Mouse (Mus musculus) adrenal gland, postnatal 4 days (tissue): ENCODE measurements around the gene Il18r1. TPM values are rescaled to one million over a fixed set of nuclear protein-coding genes. Genes with fewer than 3 reads are reported as not detected.

Experiments used
- DNase-seq, 2 experiments: peaks; one replicate each; pipeline ENCODE4 v3.0.0; 2021 to 2022; ENCODE audit warnings: low spot score in 2 of 2, mixed read lengths in 2 of 2
- total RNA-seq, 2 experiments: library from RNA; stranded (reverse); gene quantifications; 2 replicates each; pipeline ENCODE4 v1.2.3; 2021

Gene Il18r1
- total RNA-seq, 2 experiments from 2014 or later: 0.34 to 0.59 TPM

- no peak for DNase-seq
Observed at GRCm38 (mm10) chr1:40479505-40479923, 14.2 kb downstream of the Il18r1 start.

GRCm38 (mm10) chr1:40494594-40494993 lies 29.2 kb downstream of the Il18r1 start:
- no peak for DNase-seq

- DNase-seq: no peak
Observed at GRCm38 (mm10) chr1:40499708-40500107, 34.4 kb downstream of the Il18r1 start.

GRCm38 (mm10) chr1:40501126-40501525 lies 35.8 kb downstream of the Il18r1 start:
- no peak for DNase-seq

- no peak for DNase-seq
Observed at GRCm38 (mm10) chr1:40501546-40502398, 36.4 kb downstream of the Il18r1 start.

GRCm38 (mm10) chr1:40504548-40504947 lies 39.2 kb downstream of the Il18r1 start:
- DNase-seq: no peak

- DNase-seq: no peak
Observed at GRCm38 (mm10) chr1:40514851-40515585, 49.7 kb downstream of the Il18r1 start, which contains the start of gene Il18rap. TSS of gene Il18rap (plus strand) at chr1:40515362.

- no peak for DNase-seq
Observed at GRCm38 (mm10) chr1:40516364-40516763, 51.0 kb downstream of the Il18r1 start.

GRCm38 (mm10) chr1:40522918-40523317 lies 57.6 kb downstream of the Il18r1 start:
- no peak for DNase-seq

GRCm38 (mm10) chr1:40523971-40524722 lies 58.8 kb downstream of the Il18r1 start:
- no peak for DNase-seq

GRCm38 (mm10) chr1:40529287-40529686 lies 63.9 kb downstream of the Il18r1 start:
- DNase-seq: no peak

GRCm38 (mm10) chr1:40537577-40537976 lies 72.2 kb downstream of the Il18r1 start:
- DNase-seq: no peak

- DNase-seq: no peak
Observed at GRCm38 (mm10) chr1:40544650-40545049, 79.3 kb downstream of the Il18r1 start.

GRCm38 (mm10) chr1:40546645-40547044 lies 81.3 kb downstream of the Il18r1 start:
- DNase-seq: no peak

GRCm38 (mm10) chr1:40547064-40547572 lies 81.8 kb downstream of the Il18r1 start:
- DNase-seq: no peak

GRCm38 (mm10) chr1:40547762-40548161 lies 82.4 kb downstream of the Il18r1 start:
- DNase-seq: no peak

Other genes with a start within 250 kb of the Il18r1 start
- gene Il1r1, start 240.5 kb upstream of the Il18r1 start, total RNA-seq: 1 to 10 TPM; 8.2 to 8.8 TPM
- gene Il1rl2, start 140.9 kb upstream of the Il18r1 start, total RNA-seq: 1 to 10 TPM; 4.5 to 5.8 TPM
- gene Il1rl1, start 36.0 kb upstream of the Il18r1 start, total RNA-seq: 1 to 10 TPM in 1 of 2 experiments, under 1 TPM in 1; 0.98 to 1.3 TPM
- gene Il18rap, start 49.8 kb downstream of the Il18r1 start, total RNA-seq: under 1 TPM; 0.36 to 0.79 TPM
- gene Slc9a4, start 114.5 kb downstream of the Il18r1 start, total RNA-seq: under 1 TPM in 1 of 2 experiments, not detected in 1; 0.22 TPM
- gene Slc9a2, start 215.0 kb downstream of the Il18r1 start, total RNA-seq: 1 to 10 TPM in 1 of 2 experiments, under 1 TPM in 1; 0.99 to 1.7 TPM